Mouse (Mus musculus): ENCODE results near the gene Cyp3a59. TPM values are rescaled to one million over a fixed set of nuclear protein-coding genes. Genes with fewer than 3 reads are reported as not detected.
"Not testable (repeated sequence)": the region's sequence is repeated elsewhere in the genome, so short reads cannot be mapped to it uniquely, and the experiment has no call there.

The Cyp3a59 gene
- not detected in 2 replicates for polyA plus RNA-seq (2016; fragmentation: Nextera tagmentation; extraction: Ambion mirVana)

DNA sequence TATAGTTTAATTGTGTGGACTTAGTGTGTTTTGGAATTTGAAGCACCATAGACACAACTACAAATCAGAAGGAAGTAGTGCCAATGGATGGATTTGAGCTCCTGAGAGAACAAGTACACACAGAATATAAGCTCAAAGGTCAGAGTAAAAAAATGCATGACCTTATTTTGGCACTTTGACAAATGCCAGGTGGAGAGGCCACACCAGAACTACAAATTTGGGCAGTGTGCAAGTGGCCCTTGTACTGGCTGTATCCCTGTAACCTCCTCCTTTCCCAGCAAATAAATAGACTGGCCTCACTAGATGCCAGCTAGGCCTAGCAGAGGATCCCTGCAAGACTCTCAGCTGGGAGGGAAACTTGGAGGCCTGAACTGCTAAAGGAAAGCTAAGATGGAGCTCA is at the start of gene Cyp3a59:
Gene Cyp3a59 (plus strand): TSS at position 313 of the 400 bp plus-strand sequence.
- DNase-seq (ENCODE audit: extremely low spot score, low spot score); H3K27ac ChIP-seq; H3K4me3 ChIP-seq; H3K27me3 ChIP-seq (ENCODE audit: poor library complexity, severe bottlenecking); H3K4me1 ChIP-seq; H3K36me3 ChIP-seq (replicated peaks): not testable (repeated sequence)
- peaks cover 70% of the 10 kb centered on the region for H3K9me3 ChIP-seq

DNA sequence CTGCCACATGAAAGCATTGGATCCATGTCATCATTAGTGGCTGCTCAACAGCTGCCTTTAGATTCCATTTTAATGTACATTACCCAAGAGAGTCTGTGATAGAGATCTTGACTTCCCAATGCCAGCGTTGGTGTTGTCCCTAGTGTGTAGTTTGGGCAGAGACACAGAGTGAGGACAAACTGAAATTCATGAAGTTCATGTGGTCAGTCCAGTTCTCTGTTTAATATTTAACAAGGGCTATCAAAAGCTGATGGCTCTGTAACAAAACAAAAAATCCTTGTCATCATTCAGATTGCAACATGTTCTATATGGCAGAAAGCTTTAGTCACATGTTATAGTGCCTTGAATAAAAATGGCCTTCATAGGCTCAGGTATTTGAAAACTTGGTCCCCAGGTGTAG is 9.0 kb upstream of the Cyp3a59 start:
- Histone ChIP-seq H3K9me3 (peaks cover 68% of the 10 kb centered on the region), H3K27ac (no peak overlapping the region), H3K36me3 (replicated peaks) (no peaks in the 10 kb centered on the region), H3K4me3 (no peak overlapping the region), H3K27me3 (ENCODE audit: poor library complexity, severe bottlenecking) (no peaks in the 10 kb centered on the region), H3K4me1 (no peaks in the 10 kb centered on the region)
- no peak for DNase-seq (ENCODE audit: extremely low spot score, low spot score)
- 54% methylated on average over 1 of the region's 1 CpGs for WGBS

DNA sequence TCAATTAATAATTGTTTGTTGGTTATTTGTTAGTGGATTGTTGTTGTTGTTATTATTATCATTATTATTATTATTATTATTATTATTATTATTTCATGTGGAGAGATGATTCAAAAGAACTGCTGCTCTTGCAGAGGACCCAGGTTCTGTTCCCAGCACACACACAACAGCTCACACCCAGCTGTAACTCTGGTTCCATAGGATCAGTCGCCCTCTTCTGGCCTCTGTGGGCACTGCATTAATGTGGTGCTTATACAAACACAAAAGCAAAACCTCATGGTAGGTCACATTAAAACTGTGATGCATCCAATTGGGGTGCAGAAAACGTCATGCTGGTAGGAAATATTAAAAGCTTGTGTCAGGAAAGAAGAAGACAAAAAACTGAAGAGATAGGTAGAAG is 68.8 kb downstream of the Cyp3a59 start:
- no peak for DNase-seq (ENCODE audit: extremely low spot score, low spot score)
- WGBS: 37% methylated on average over 2 of the region's 2 CpGs
- Histone ChIP-seq H3K36me3 (replicated peaks) (no peaks in the 10 kb centered on the region), H3K27ac (no peak overlapping the region), H3K4me1 (no peaks in the 10 kb centered on the region), H3K27me3 (ENCODE audit: poor library complexity, severe bottlenecking) (no peaks in the 10 kb centered on the region), H3K9me3 (peaks cover 58% of the 10 kb centered on the region), H3K4me3 (no peak overlapping the region)

DNA sequence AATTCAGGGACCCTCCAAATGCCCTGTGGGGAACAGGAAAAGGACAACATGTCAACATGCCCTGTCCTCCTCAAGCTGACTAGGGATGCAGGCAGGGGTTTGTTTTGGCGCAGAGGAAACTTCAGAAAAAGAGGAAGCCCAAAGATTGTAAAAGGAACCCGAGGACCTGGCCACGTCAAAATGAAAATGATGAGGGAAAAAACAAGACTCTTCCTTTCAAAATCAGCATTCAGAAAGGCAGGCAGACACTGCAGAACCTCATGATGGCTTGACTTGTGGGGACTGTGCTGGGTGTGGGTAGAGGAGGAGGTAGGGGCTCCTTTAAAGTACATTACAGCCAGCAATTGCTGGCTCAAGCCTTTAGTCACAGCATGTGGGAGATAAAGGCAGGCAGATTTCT is 71.4 kb downstream of the Cyp3a59 start:
- Histone ChIP-seq H3K4me3 (no peak overlapping the region), H3K27me3 (ENCODE audit: poor library complexity, severe bottlenecking) (no peaks in the 10 kb centered on the region), H3K36me3 (replicated peaks) (no peaks in the 10 kb centered on the region), H3K27ac (no peak overlapping the region), H3K4me1 (no peaks in the 10 kb centered on the region), H3K9me3 (peaks cover 51% of the 10 kb centered on the region)
- DNase-seq (ENCODE audit: extremely low spot score, low spot score): no peak
- WGBS: 80% methylated on average over 3 of the region's 3 CpGs

DNA sequence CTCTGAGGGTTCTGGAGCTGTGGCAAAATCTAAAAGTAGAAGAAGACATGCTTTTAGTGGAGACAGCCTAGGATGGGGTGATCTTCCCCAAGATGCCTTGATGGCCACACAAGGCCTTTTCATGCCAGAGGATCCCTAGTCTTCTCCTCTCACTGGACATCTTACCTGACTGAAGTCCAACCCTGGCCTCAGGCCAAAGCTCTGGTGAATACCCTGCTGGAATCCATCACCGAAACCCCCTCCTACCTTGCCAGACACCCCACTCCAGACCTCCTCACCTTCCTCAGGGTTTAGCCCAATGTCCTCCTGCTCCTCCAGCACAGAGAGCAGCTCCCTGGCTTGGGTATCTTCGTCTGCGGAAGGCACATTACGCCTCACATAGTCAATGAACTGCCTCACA is 79.3 kb downstream of the Cyp3a59 start:
- H3K36me3 ChIP-seq (replicated peaks); H3K4me1 ChIP-seq; H3K27ac ChIP-seq; H3K27me3 ChIP-seq (ENCODE audit: poor library complexity, severe bottlenecking); H3K4me3 ChIP-seq; DNase-seq (ENCODE audit: extremely low spot score, low spot score): not testable (repeated sequence)
- peaks cover 38% of the 10 kb centered on the region for H3K9me3 ChIP-seq
- WGBS: 95% methylated on average over 4 of the region's 4 CpGs

DNA sequence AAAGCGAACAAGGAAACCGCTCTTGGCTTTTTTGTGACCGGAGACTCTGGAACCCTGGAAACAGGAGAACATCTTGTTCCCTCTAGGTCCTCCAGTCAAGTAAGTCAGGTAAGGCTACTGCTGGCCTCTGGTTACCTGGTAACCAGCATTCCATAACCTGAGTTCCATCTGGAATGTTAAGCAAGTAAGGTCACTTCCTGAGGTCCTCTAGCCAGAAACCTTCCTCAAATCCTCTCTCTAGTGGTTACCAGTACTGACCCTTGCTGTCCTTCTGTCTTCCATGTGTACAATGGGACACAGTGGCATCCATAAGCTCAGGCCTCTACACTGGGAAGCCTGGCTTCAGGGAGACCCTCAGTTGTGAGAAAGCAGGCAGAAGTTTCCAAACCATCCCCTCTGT is 81.4 kb downstream of the Cyp3a59 start, which contains the start of gene Gm5565:
Gene Gm5565 (minus strand): TSS at position 101 of the 400 bp plus-strand sequence.
- H3K4me1 ChIP-seq; H3K36me3 ChIP-seq (replicated peaks); H3K27ac ChIP-seq; H3K27me3 ChIP-seq (ENCODE audit: poor library complexity, severe bottlenecking); DNase-seq (ENCODE audit: extremely low spot score, low spot score); H3K4me3 ChIP-seq: not testable (repeated sequence)
- peaks cover 23% of the 10 kb centered on the region for H3K9me3 ChIP-seq
- 90% methylated on average over 3 of the region's 3 CpGs for WGBS

Other genes with a start within 250 kb of the Cyp3a59 start
- gene Cyp3a11, start 199.3 kb upstream of the Cyp3a59 start, polyA plus RNA-seq (2016; fragmentation: Nextera tagmentation; extraction: Ambion mirVana): not detected in 2 replicates
- gene Cyp3a25, start 69.6 kb upstream of the Cyp3a59 start, polyA plus RNA-seq (2016; fragmentation: Nextera tagmentation; extraction: Ambion mirVana): not detected in 2 replicates
- gene Gm5565, start 81.3 kb downstream of the Cyp3a59 start, polyA plus RNA-seq (2016; fragmentation: Nextera tagmentation; extraction: Ambion mirVana): not detected in 2 replicates
- not detected in 2 replicates for gene Gm6309, start 91.5 kb downstream of the Cyp3a59 start, polyA plus RNA-seq (2016; fragmentation: Nextera tagmentation; extraction: Ambion mirVana)
- not detected in 2 replicates for gene 1700001J03Rik, start 106.0 kb downstream of the Cyp3a59 start, polyA plus RNA-seq (2016; fragmentation: Nextera tagmentation; extraction: Ambion mirVana)
- 25.9 and 27.7 TPM in 2 replicates for gene Rnf6, start 142.3 kb downstream of the Cyp3a59 start, polyA plus RNA-seq (2016; fragmentation: Nextera tagmentation; extraction: Ambion mirVana)
- 21.8 and 22.6 TPM in 2 replicates for gene Cdk8, start 152.0 kb downstream of the Cyp3a59 start, polyA plus RNA-seq (2016; fragmentation: Nextera tagmentation; extraction: Ambion mirVana)